Mouse (Mus musculus) embryonic facial prominence, embryonic 11.5 days (tissue): Measurements from ENCODE around the gene Bad. TPM values are rescaled to one million over a fixed set of nuclear protein-coding genes. Genes with fewer than 3 reads are reported as not detected.
"Not testable (repeated sequence)": the region's sequence is repeated elsewhere in the genome, so short reads cannot be mapped to it uniquely, and the experiment has no call there.

Source experiments
- ATAC-seq: fragments of 200-750 bp; cut with Nextera tagmentation; replicated peaks from 2 replicates; pipeline ENCODE4 v1.8.0; 2017; ENCODE audit warnings: low read depth; ENCODE audit not compliant: insufficient number of reproducible peaks, low FRiP score, low TSS enrichment
- DNase-seq: peaks from one replicate; pipeline ENCODE4 v3.0.0-alpha.2; 2015; ENCODE audit warnings: low spot score
- H3K27ac ChIP-seq: fragments of 300-500 bp; sonication (generic); replicated peaks from 2 replicates; pipeline ENCODE4 v1.5.1; 2014; ENCODE audit warnings: mild to moderate bottlenecking, low read depth, low read length, control low read depth
- H3K27me3 ChIP-seq: fragments of 300-500 bp; sonication (generic); 2 replicates; pipeline ENCODE4 v1.6.1; 2014; ENCODE audit warnings: mild to moderate bottlenecking, low read length, moderate library complexity, mixed read lengths; ENCODE audit not compliant: control insufficient read depth, insufficient read depth
- H3K36me3 ChIP-seq: fragments of 300-500 bp; sonication (generic); replicated peaks from 2 replicates; pipeline ENCODE4 v1.6.1; 2014; ENCODE audit warnings: low read depth, mild to moderate bottlenecking, low read length, moderate library complexity, mixed read lengths; ENCODE audit not compliant: control insufficient read depth, insufficient read depth
- H3K4me1 ChIP-seq: fragments of 300-500 bp; sonication (generic); 2 replicates; pipeline ENCODE4 v1.6.1; 2014; ENCODE audit warnings: low read length, mixed read lengths; ENCODE audit not compliant: control insufficient read depth, insufficient read depth
- H3K4me2 ChIP-seq: fragments of 300-500 bp; sonication (generic); 2 replicates; pipeline ENCODE4 v1.6.1; 2014; ENCODE audit warnings: low read depth, mild to moderate bottlenecking, control low read depth, low read length, moderate library complexity
- H3K4me3 ChIP-seq: fragments of 300-500 bp; sonication (generic); 2 replicates; pipeline ENCODE4 v1.5.1; 2014; ENCODE audit warnings: low read depth, low read length, control low read depth
- H3K9ac ChIP-seq: fragments of 300-500 bp; sonication (generic); replicated peaks from 2 replicates; pipeline ENCODE4 v1.6.1; 2014; ENCODE audit warnings: mild to moderate bottlenecking, control low read depth, low read length
- H3K9me3 ChIP-seq: fragments of 300-500 bp; sonication (generic); replicated peaks from 2 replicates; pipeline ENCODE4 v1.6.1; 2016; ENCODE audit warnings: mild to moderate bottlenecking, low read length, inconsistent platforms, mixed read lengths; ENCODE audit not compliant: control insufficient read depth
- WGBS: fragments of 180-500 bp; shearing (Covaris S2); extraction: QIAGEN DNeasy Blood & Tissue Kit; methylation state at CpG from one replicate; pipeline ENCODE4 v1.1.7; 2014; 5-methylcytosine and 5-hydroxymethylcytosine counted together
- polyA plus RNA-seq: library from polyadenylated mRNA; unstranded; fragments of >200 nt; fragmentation: Nextera tagmentation; extraction: Ambion mirVana; gene quantifications from 2 replicates; pipeline ENCODE4 v1.2.1, GENCODE M21; 2014

The Bad gene
- 57.4 and 60.7 TPM in 2 replicates for polyA plus RNA-seq

DNA sequence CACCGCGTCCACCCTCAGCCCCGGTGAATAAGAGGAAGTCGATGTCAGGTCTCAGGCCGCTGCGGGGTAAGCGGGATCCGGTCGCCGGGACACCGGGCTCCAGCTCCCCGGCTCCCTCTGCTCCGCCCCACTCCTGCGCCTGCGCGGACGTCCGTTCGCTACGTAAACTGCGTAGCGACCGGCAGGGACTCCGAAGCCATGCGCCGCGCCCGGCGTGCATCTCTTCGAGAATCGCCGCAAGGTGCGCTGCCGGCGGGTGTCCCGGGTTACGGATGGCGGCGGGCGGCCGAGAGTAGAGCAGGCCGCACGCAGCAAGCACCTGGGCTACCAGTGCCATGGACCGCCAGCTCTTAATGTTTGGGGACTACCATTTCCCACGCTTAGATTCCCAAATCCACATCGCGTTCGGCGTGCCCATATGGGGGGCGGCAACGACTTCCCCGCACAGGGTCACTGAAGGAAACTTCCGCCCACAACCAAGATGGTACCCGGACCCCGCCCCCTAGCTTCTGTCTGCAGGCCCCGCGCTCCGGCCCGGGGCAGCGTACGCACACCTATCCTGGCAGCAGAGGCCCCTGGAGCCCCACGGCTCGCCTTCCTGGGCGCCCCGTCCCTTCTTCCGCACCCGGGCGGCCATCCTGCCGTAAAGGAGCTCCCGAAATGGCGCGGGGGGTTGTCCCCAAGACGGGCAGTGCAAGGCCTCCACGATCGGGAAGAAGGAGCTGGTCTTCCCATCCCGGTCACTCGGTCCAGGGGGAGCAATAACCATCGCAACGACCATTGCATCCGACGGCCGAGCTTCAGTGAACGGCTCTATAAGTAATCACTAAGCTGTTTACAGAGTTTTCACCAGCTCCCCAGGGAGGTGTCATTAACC lies at the start of gene Bad:
Bad (plus strand) TSS at position 490 of the 877 bp plus-strand sequence.
- ATAC-seq = peak; percentile 71
- Histone ChIP-seq H3K36me3 (no peaks in the 10 kb centered on the region), H3K27me3 (no peaks in the 10 kb centered on the region), H3K27ac (peak within 1 kb of the TSS; percentile 91), H3K4me1 (no peaks in the 10 kb centered on the region), H3K9me3 (no peaks in the 10 kb centered on the region), H3K4me3 (peak within 1 kb of the TSS; percentile 80), H3K4me2 (peak within 1 kb of the TSS; percentile 98), H3K9ac (peak within 1 kb of the TSS; percentile 93)
- under 1% methylated on average over 81 of the region's 83 CpGs for WGBS
- DNase-seq = peak; percentile 95

DNA sequence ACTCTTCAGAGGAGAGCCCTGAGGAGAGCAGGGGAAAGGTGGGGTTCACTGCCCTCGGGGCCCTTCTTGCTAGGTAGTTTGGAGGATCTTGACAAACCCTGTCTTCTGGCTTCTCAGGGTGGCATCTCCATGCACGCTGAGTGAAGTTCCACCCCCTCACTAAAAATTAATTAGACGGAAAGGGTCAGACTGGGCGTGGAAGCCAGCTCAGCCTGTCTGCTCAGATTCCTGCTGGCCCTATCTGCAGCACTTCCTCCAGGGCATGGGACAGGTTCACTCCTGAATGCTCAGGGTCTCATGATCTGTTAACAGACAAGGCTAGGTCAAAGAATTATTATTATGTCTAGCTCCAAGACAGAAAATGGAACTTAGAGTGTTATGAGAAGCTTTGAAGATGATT lies 49.1 kb upstream of the Bad start:
- Histone ChIP-seq H3K4me1 (no peaks in the 10 kb centered on the region), H3K4me2 (no peak overlapping the region), H3K4me3 (no peak overlapping the region), H3K27me3 (no peaks in the 10 kb centered on the region), H3K9ac (no peak overlapping the region), H3K27ac (no peak overlapping the region), H3K36me3 (no peaks in the 10 kb centered on the region), H3K9me3 (no peaks in the 10 kb centered on the region)
- DNase-seq (no peak), ATAC-seq (no peak)
- 68% methylated on average over 4 of the region's 4 CpGs for WGBS

DNA sequence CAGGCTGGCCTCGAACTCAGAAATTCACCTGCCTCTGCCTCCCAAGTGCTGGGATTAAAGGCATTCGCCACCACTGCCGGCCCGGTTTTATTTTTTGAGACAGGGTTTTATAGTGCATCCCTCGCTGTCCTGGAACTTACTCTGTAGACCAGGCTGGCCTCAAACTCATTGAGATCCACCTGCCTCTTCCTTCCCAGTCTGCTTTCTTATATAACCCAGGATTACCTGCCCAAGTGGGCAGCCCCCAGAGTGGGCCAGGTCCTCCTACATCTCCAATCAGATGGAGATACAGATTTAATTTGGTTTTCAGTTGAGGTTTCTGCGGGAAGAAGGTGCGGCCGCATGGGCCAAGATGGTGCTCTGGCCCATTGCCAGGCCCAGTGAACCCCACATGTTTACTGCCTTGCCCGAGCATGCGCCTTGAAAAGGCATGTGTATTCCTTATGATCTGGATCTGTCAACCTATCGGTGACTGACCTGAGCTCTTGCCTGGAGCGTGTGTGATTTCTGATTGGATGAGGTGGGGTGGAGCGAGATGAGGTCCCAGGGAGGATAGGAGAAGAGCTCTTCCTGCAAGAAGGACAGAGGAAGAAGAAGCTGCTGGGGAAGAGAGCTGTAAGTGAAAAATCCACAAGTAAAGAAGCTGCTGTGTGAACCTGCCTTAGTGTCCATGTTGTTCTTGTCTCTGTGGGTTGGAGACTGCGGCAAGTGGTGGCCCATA lies 47.8 kb upstream of the Bad start:
- ATAC-seq (no peak), DNase-seq (no peak)
- H3K4me2 ChIP-seq = no peak overlapping the region
- no peak overlapping the region for H3K4me3 ChIP-seq
- H3K27me3 ChIP-seq = no peaks in the 10 kb centered on the region
- H3K9ac ChIP-seq = no peak overlapping the region
- H3K36me3 ChIP-seq = no peaks in the 10 kb centered on the region
- no peak overlapping the region for H3K27ac ChIP-seq
- no peaks in the 10 kb centered on the region for H3K4me1 ChIP-seq
- 90% methylated on average over 14 of the region's 14 CpGs for WGBS
- H3K9me3 ChIP-seq = no peaks in the 10 kb centered on the region

DNA sequence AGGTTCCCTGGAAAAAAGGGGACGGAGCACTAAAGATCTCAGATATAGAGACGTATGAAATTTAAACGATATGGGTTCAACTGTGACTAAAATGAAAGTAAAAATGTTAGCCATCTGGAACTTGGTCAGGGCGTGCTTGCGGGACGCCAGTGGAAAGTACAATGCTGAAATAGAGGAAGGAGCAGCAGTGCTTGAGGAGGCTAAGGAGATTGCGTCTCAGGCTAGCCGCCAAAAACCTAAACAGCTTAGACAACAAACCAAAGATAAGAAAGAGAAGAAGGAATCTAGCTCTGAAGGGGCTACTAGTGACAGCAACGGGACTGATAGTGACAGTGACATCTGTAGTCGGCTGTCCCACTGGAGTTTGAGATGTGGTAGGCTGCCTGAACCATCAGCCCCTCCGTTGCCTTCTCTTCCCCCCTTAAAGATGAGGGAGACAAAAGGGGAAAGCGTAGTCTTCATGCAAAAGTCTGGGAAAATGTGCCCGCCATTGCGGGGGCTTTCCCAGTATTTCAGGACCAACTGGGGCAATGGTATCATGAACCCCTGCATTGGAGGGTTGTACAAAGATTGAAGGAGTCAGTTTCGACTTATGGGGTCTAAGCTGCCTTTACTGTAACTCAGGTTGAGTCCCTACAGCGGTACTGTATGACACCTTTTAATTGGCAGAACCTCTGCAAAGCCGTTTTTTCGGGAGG lies 45.9 kb upstream of the Bad start:
- H3K4me3 ChIP-seq, DNase-seq, H3K36me3 ChIP-seq, H3K9me3 ChIP-seq, H3K27me3 ChIP-seq, ATAC-seq, H3K9ac ChIP-seq, H3K4me2 ChIP-seq, H3K4me1 ChIP-seq, H3K27ac ChIP-seq: not testable (repeated sequence)
- WGBS = 88% methylated on average over 18 of the region's 18 CpGs

DNA sequence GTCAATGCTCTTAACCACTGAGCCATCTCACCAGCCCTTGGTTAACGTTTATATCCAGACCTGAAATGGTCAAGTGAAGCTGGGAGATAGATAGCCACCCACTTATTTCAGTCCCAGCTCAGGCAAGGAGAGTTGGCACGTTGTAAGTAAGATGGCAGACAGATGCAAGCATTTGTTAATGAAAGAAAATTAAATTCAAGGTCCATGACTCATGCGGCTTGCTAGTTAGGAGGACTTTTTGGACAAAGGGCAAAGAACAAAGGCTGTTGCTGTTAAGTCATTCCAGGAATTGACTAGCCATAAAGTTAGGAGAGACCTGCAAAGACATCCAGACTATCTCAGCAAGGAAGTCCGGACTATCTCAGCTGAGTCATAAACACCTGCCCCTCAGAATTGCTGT lies 42.0 kb upstream of the Bad start:
- H3K9ac ChIP-seq = no peak overlapping the region
- no peaks in the 10 kb centered on the region for H3K27me3 ChIP-seq
- ATAC-seq (no peak), DNase-seq (no peak)
- no peak overlapping the region for H3K4me3 ChIP-seq
- no peaks in the 10 kb centered on the region for H3K36me3 ChIP-seq
- H3K4me2 ChIP-seq = no peak overlapping the region
- H3K9me3 ChIP-seq = no peaks in the 10 kb centered on the region
- WGBS = 80% methylated on average over 4 of the region's 4 CpGs
- no peaks in the 10 kb centered on the region for H3K4me1 ChIP-seq
- no peak overlapping the region for H3K27ac ChIP-seq

DNA sequence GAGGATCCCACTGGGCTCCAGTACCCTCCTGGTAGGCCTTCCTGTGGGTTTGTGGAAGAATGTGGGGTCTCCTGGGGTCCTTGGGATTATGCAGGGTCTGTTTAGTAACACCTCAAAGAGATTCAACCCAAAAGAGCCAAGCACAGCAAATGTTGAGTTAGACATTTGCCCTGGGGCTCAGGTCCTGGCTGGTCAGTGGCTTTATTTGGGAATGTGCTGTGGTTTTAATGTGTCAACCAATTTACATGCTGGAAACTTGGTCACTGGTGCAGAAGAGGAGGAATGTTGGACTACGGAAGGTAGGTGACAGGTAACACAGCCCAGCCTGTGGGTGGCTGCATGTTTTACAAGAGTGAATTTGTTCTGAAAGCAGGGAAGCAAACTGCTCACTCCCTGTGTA lies 38.6 kb upstream of the Bad start:
- DNase-seq (no peak), ATAC-seq (no peak)
- no peaks in the 10 kb centered on the region; the same call in 1 of the 2 replicates for H3K36me3 ChIP-seq
- no peaks in the 10 kb centered on the region for H3K9me3 ChIP-seq
- H3K4me2 ChIP-seq = no peak overlapping the region
- H3K27ac ChIP-seq = no peak overlapping the region
- no peaks in the 10 kb centered on the region for H3K4me1 ChIP-seq
- WGBS = 92% methylated on average over 1 of the region's 1 CpGs
- no peak overlapping the region for H3K9ac ChIP-seq
- H3K4me3 ChIP-seq = no peak overlapping the region
- no peaks in the 10 kb centered on the region for H3K27me3 ChIP-seq

DNA sequence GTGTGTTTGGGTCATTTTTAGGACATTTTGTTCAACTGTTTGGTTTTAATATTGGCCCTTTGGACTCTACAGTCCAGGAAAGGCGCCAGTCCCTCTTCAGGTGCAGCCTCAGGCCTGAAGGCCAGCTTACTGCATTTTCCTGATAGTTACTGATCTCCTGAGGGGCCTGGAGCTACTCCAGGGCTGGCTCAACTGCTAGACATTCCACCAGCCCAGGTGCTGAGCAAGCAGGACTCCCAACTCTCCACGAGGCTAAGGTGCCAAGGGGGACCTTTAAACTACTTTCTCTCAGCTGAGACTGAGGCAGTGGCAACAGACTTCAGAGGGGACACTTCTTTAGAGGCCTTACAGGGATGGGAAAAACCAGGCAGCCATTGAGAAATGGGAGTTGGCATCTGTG lies 36.8 kb upstream of the Bad start:
- DNase-seq (no peak), ATAC-seq (no peak)
- H3K27ac ChIP-seq = no peak overlapping the region
- no peak overlapping the region for H3K9ac ChIP-seq
- H3K4me2 ChIP-seq = no peak overlapping the region
- no peaks in the 10 kb centered on the region for H3K9me3 ChIP-seq
- no peaks in the 10 kb centered on the region for H3K4me1 ChIP-seq
- no peak overlapping the region for H3K4me3 ChIP-seq
- H3K27me3 ChIP-seq = no peaks in the 10 kb centered on the region
- WGBS = 77% methylated on average over 2 of the region's 2 CpGs
- no peaks in the 10 kb centered on the region; the same call in 1 of the 2 replicates for H3K36me3 ChIP-seq
